Mouse (Mus musculus) cerebellum, postnatal 14 days (tissue): ENCODE data around the gene Sp4.

ENCODE experiments used
- DNase-seq, 2 experiments: peaks; one replicate each; pipeline ENCODE4 v3.0.0; 2021; ENCODE audit warnings: mixed read lengths in 2 of 2

The Sp4 gene

DNA sequence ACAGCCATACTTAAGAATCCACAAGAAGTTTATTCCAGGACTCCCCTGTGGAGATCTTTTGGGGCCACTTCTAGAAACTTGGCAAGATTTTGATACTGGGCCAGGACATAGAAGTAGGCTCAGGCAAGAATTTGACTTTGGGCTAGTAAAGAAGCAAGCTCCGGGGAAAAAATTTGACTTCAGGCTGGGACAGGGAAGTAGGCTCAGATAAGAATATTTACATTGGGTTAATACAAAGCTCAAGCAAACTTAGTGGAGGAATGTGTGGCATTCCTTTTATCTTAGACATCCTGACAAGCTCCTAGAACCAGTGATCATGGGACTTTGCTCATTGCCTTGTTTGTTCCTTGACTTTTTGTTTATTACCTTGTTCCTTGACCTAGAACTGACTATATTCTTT lies 37.4 kb downstream of the Sp4 start:
- no peak for DNase-seq

DNA sequence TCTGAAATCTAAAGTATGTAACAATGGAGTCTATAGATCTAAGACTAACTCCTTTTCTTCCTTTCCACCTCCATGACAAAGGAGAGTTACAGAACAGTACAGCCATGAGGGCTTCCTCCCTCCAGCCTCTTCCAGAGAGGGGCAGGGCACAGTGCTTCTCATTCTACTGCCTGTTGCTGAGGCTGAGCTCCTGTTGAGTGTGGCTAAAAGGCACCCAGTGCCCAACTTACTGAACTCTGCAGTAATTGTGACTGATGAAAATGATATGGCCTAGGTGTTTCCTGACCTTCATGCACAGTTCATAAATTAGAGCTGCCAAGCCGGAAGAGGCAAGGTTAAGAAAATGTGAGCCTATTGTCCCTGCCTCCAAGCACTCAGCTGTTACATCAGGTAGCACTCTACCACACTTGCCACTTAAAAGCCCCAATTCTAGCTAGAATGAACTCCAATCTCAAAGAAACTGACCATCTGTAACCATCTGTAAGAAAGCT lies 45.9 kb downstream of the Sp4 start:
- DNase-seq, result no peak

DNA sequence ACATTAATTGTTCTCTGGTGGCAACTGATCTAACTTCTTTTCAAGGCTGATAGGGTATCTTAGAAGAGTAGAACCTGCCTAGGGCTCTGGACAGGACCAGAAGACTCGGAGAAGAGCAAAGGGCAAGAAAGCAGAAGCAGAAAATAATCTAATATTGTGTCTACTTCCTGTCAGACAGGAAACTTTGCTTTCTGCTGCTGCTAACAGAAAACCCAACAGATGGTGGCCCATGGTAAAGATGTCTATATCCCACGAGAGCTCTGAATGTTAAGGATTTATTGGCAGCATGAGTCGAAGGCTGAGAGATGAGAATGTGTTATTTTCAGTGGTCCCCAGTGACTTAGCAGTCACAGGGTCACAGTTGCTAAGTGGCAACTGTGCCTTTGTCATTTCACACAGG lies 80.1 kb downstream of the Sp4 start:
- no peak for DNase-seq

GRCm38 (mm10) chr12:118220062-118220461 lies 81.2 kb downstream of the Sp4 start:
- DNase-seq, result no peak

GRCm38 (mm10) chr12:118212163-118212562 lies 89.1 kb downstream of the Sp4 start:
- DNase-seq, result no peak

GRCm38 (mm10) chr12:118198386-118199093 lies 102.7 kb downstream of the Sp4 start, which contains the start of gene Dnah11:
TSS of gene Dnah11 (minus strand) at chr12:118199043.
- peak; percentile 80 to 84 for DNase-seq

DNA sequence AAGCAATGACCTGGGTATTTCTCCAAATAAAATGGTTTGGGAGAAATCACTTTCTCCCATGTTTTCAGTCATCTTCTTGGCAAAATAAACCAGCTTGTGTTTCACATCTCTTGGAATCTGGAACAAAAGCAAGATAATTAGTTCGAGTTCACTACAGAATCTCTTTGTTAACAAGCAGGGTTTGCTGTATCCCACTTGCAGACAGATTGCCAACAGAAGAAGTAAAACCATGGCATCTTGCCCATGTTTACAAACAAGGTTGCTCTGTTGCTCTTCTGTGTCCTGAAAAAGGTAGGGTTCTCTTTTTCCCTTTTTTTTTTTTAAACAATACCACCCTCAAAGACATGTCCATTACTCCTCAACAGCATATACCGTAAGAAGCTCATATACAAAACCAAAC lies 104.7 kb downstream of the Sp4 start:
- peak in 1 of 2 experiments; percentile 21 for DNase-seq

GRCm38 (mm10) chr12:118189535-118189934 lies 111.7 kb downstream of the Sp4 start:
- no peak for DNase-seq

- no peak for DNase-seq
These were observed 113.6 kb downstream of the Sp4 start for GRCm38 (mm10) chr12:118187663-118188062.

GRCm38 (mm10) chr12:118186881-118187489 lies 114.3 kb downstream of the Sp4 start:
- peak; percentile 8 to 27 for DNase-seq

DNA sequence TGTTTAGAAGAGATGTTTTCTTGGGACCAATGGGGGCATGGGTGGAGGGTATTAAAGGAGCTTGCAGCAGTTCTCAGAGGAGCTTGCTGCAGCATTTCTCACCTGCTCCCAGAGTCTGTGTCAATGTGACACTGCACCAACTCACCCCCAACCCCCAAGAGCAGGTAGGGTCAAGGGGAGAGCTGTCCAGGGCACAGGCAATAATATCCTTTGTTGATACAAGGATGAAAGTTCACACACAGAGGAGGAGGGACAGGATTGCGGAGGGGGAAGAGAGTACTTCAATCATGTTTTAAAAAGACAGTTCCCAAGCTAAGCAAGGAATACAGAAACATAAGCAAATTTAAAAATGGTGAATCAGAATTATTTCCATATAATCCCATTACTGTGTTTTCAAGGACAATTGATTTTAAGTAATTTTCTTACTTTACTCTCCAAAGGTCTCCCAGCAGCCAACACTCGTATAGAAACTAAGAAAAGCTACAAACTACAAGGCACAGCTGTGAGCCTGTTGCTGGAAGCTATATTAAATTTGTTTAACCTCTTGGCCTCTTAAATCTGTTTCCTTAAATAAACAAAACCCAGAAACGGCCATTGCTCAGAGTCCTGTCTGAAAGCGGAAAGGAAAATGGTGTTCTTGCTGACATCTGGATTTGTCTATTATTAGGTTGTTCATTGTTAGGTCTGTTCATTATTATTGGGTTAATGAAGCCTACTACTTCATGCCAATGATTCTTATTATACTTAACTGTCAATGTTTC lies 114.9 kb downstream of the Sp4 start:
- no peak for DNase-seq
